Mouse (Mus musculus) cerebellum, adult 2 months (tissue): ENCODE measurements around the gene Emcn. TPM values are rescaled to one million over a fixed set of nuclear protein-coding genes. Genes with fewer than 3 reads are reported as not detected.

Source experiments
- DNase-seq, 2 experiments: peaks; one replicate each; pipeline ENCODE4 v3.0.0; 2021
- H3K27ac ChIP-seq: fragments of 200-500 bp; 2 replicates; pipeline ENCODE4 v1.5.1; 2012; ENCODE audit warnings: low read length, control low read depth, inconsistent platforms; ENCODE audit not compliant: insufficient read depth
- H3K27me3 ChIP-seq: fragments of 200-500 bp; 2 replicates; pipeline ENCODE4 v1.6.1; 2012; ENCODE audit warnings: inconsistent platforms, mild to moderate bottlenecking, low read length, moderate library complexity; ENCODE audit not compliant: control insufficient read depth, insufficient read depth
- H3K4me1 ChIP-seq: fragments of 200-500 bp; 2 replicates; pipeline ENCODE4 v1.6.1; 2011; ENCODE audit warnings: low read length; ENCODE audit not compliant: control insufficient read depth, insufficient read depth
- H3K4me3 ChIP-seq: fragments of 200-500 bp; replicated peaks from 2 replicates; pipeline ENCODE3; 2011; ENCODE audit warnings: mild to moderate bottlenecking, low read depth, low read length, control low read depth; ENCODE audit not compliant: insufficient read depth
- CTCF ChIP-seq: fragments of 200-500 bp; IDR thresholded peaks from 2 replicates; pipeline ENCODE4 v1.5.1; 2011; ENCODE audit warnings: low read depth, mild to moderate bottlenecking, control low read depth, low read length, moderate library complexity, borderline replicate concordance; ENCODE audit not compliant: insufficient read depth
- POLR2A ChIP-seq: fragments of 200-500 bp; IDR thresholded peaks from 2 replicates; pipeline ENCODE4 v1.6.1; 2011; ENCODE audit warnings: low read length, control low read depth, borderline replicate concordance; ENCODE audit not compliant: insufficient read depth
- WGBS: fragments of 180-500 bp; shearing (Covaris S2); methylation state at CpG from one replicate; pipeline ENCODE4 v1.1.7; 2018; 5-methylcytosine and 5-hydroxymethylcytosine counted together
- polyA plus RNA-seq: library from polyadenylated mRNA; depleted of rRNA; stranded (reverse); fragments of >200 nt; gene quantifications from 2 replicates; pipeline ENCODE4 v1.2.3, GENCODE M21; 2012

Gene Emcn
- polyA plus RNA-seq, 1 experiment = 16.9 TPM

GRCm38 (mm10) chr3:137318371-137318770 lies 22.5 kb upstream of the Emcn start:
- Histone ChIP-seq H3K4me1 (no peaks in the 10 kb centered on the region; the same call in 1 of the 2 replicates), H3K4me3 (no peak overlapping the region), H3K27ac (no peak overlapping the region), H3K27me3 (no peaks in the 10 kb centered on the region)
- 69% methylated on average over 2 of the region's 2 CpGs for WGBS
- DNase-seq = peak in 1 of 2 experiments; percentile 21
- TF ChIP-seq POLR2A (no peak), CTCF (no peak)

GRCm38 (mm10) chr3:137319950-137320349 lies 20.9 kb upstream of the Emcn start:
- WGBS = 52% methylated on average over 1 of the region's 1 CpGs
- no peaks in the 10 kb centered on the region; the same call in 1 of the 2 replicates for H3K4me1 ChIP-seq
- DNase-seq = no peak
- H3K27me3 ChIP-seq = no peaks in the 10 kb centered on the region
- no peak for TF ChIP-seq CTCF
- no peak overlapping the region for H3K4me3 ChIP-seq
- no peak overlapping the region for H3K27ac ChIP-seq

GRCm38 (mm10) chr3:137322304-137322703 lies 18.6 kb upstream of the Emcn start:
- Histone ChIP-seq H3K4me1 (no peaks in the 10 kb centered on the region; the same call in 1 of the 2 replicates), H3K27me3 (no peaks in the 10 kb centered on the region), H3K4me3 (no peak overlapping the region), H3K27ac (no peak overlapping the region)
- DNase-seq = peak; percentile 17 to 24
- 31% methylated on average over 12 of the region's 12 CpGs for WGBS
- TF ChIP-seq POLR2A (no peak), CTCF (no peak)

GRCm38 (mm10) chr3:137329898-137330297 lies 11.0 kb upstream of the Emcn start:
- TF ChIP-seq POLR2A (no peak), CTCF (no peak)
- no peak overlapping the region for H3K27ac ChIP-seq
- no peaks in the 10 kb centered on the region for H3K4me1 ChIP-seq
- H3K4me3 ChIP-seq = no peak overlapping the region
- no peak for DNase-seq
- H3K27me3 ChIP-seq = no peaks in the 10 kb centered on the region
- WGBS = 83% methylated on average over 9 of the region's 9 CpGs

GRCm38 (mm10) chr3:137330950-137331349 lies 9.9 kb upstream of the Emcn start:
- no peak overlapping the region for H3K27ac ChIP-seq
- 72% methylated on average over 4 of the region's 4 CpGs for WGBS

GRCm38 (mm10) chr3:137332531-137332930 lies 8.3 kb upstream of the Emcn start:
- WGBS = 89% methylated on average over 4 of the region's 4 CpGs
- Histone ChIP-seq H3K4me1 (peaks cover 6% of the 10 kb centered on the region; the same call in 1 of the 2 replicates), H3K27me3 (no peaks in the 10 kb centered on the region), H3K4me3 (no peak overlapping the region), H3K27ac (no peak overlapping the region)
- no peak for DNase-seq
- no peak for TF ChIP-seq POLR2A
- no peak for TF ChIP-seq CTCF

More at GRCm38 (mm10) chr3:137330950-137331349, 9.9 kb upstream of the Emcn start:
- DNase-seq = no peak
- Histone ChIP-seq H3K27me3 (no peaks in the 10 kb centered on the region), H3K4me3 (no peak overlapping the region), H3K4me1 (peaks cover under 1% of the 10 kb centered on the region; the same call in 1 of the 2 replicates)
- no peak for TF ChIP-seq POLR2A
- no peak for TF ChIP-seq CTCF

GRCm38 (mm10) chr3:137335957-137336356 lies 4.9 kb upstream of the Emcn start:
- DNase-seq = peak; percentile 31 to 69
- WGBS = 17% methylated on average over 4 of the region's 4 CpGs

GRCm38 (mm10) chr3:137343446-137343845 lies 2.6 kb downstream of the Emcn start:
- Histone ChIP-seq H3K4me1 (no peaks in the 10 kb centered on the region), H3K4me3 (no peak overlapping the region), H3K27me3 (no peaks in the 10 kb centered on the region), H3K27ac (no peak overlapping the region)
- DNase-seq = no peak
- TF ChIP-seq POLR2A (no peak), CTCF (no peak)
- 86% methylated on average over 5 of the region's 5 CpGs for WGBS

More at GRCm38 (mm10) chr3:137335957-137336356, 4.9 kb upstream of the Emcn start:
- Histone ChIP-seq H3K4me1 (peaks cover 6% of the 10 kb centered on the region; the same call in 1 of the 2 replicates), H3K27me3 (no peaks in the 10 kb centered on the region), H3K27ac (peak overlapping the region; percentile 50; the same call in 1 of the 2 replicates), H3K4me3 (no peak overlapping the region)
- no peak for TF ChIP-seq POLR2A
- no peak for TF ChIP-seq CTCF
